Mouse (Mus musculus) erythroblast, adult 5-6 weeks (primary cell): ENCODE data around the gene Arl4a. TPM values are rescaled to one million over a fixed set of nuclear protein-coding genes. Genes with fewer than 3 reads are reported as not detected.

Source experiments
- ATAC-seq: replicated peaks from 2 replicates; pipeline ENCODE4 v1.8.0; 2016; ENCODE audit warnings: moderate number of reproducible peaks, mild to moderate bottlenecking, moderate TSS enrichment, inconsistent platforms; ENCODE audit not compliant: poor library complexity, low FRiP score, severe bottlenecking
- total RNA-seq, 2 experiments: library from RNA; stranded (forward) in 1 of 2; stranded (reverse) in 1 of 2; fragments of 150-400 nt in 1 of 2; fragments of 200-764, 138-1000 nt in 1 of 2; gene quantifications; 2 replicates each; pipeline versions ENCODE4 v1.2.3 to v1.2.4; 2015 to 2017; ENCODE audit warnings: low replicate concordance in 2 of 2

The Arl4a gene
- total RNA-seq, 2 experiments from 2014 or later: 331 to 568 TPM

GRCm38 (mm10) chr12:40016648-40017460 is 21.0 kb downstream of the Arl4a start:
- peak; percentile 74 for ATAC-seq

GRCm38 (mm10) chr12:40016068-40016467 is 21.8 kb downstream of the Arl4a start:
- no peak for ATAC-seq

- no peak for ATAC-seq
Measured at GRCm38 (mm10) chr12:40009866-40010265, 28.0 kb downstream of the Arl4a start.

GRCm38 (mm10) chr12:40008459-40008858 is 29.4 kb downstream of the Arl4a start:
- ATAC-seq: no peak

- ATAC-seq: no peak
Measured at GRCm38 (mm10) chr12:40004766-40005165, 33.1 kb downstream of the Arl4a start.

GRCm38 (mm10) chr12:39998853-39999195 is 39.0 kb downstream of the Arl4a start:
- ATAC-seq: no peak

GRCm38 (mm10) chr12:39998070-39998852 is 39.6 kb downstream of the Arl4a start:
- ATAC-seq: no peak

- ATAC-seq: no peak
Measured at GRCm38 (mm10) chr12:39997651-39998050, 40.2 kb downstream of the Arl4a start.

- peak; percentile 36; the same call in 1 of the 2 replicates for ATAC-seq
Measured at GRCm38 (mm10) chr12:39996015-39996414, 41.8 kb downstream of the Arl4a start.

- peak; percentile 96 for ATAC-seq
Measured at GRCm38 (mm10) chr12:39995609-39996008, 42.2 kb downstream of the Arl4a start.

GRCm38 (mm10) chr12:39992767-39993302 is 45.0 kb downstream of the Arl4a start:
- no peak for ATAC-seq

GRCm38 (mm10) chr12:39990830-39991780 is 46.7 kb downstream of the Arl4a start:
- ATAC-seq: no peak

GRCm38 (mm10) chr12:39989136-39989535 is 48.7 kb downstream of the Arl4a start:
- ATAC-seq: no peak

GRCm38 (mm10) chr12:39987177-39987576 is 50.6 kb downstream of the Arl4a start:
- no peak for ATAC-seq

GRCm38 (mm10) chr12:39985639-39986038 is 52.2 kb downstream of the Arl4a start:
- ATAC-seq: peak; percentile 74

- no peak for ATAC-seq
Measured at GRCm38 (mm10) chr12:39979792-39980191, 58.0 kb downstream of the Arl4a start.

GRCm38 (mm10) chr12:39979066-39979465 is 58.8 kb downstream of the Arl4a start:
- ATAC-seq: no peak

- 0 out of 2 replicates have a peak, but pooled peaks have one; percentile 53 for ATAC-seq
Measured at GRCm38 (mm10) chr12:39977996-39978590, 59.7 kb downstream of the Arl4a start.

GRCm38 (mm10) chr12:39976426-39976825 is 61.4 kb downstream of the Arl4a start:
- no peak for ATAC-seq
